ENCODE assay signal across 9 mouse cellular contexts in the genomic region with DNA sequence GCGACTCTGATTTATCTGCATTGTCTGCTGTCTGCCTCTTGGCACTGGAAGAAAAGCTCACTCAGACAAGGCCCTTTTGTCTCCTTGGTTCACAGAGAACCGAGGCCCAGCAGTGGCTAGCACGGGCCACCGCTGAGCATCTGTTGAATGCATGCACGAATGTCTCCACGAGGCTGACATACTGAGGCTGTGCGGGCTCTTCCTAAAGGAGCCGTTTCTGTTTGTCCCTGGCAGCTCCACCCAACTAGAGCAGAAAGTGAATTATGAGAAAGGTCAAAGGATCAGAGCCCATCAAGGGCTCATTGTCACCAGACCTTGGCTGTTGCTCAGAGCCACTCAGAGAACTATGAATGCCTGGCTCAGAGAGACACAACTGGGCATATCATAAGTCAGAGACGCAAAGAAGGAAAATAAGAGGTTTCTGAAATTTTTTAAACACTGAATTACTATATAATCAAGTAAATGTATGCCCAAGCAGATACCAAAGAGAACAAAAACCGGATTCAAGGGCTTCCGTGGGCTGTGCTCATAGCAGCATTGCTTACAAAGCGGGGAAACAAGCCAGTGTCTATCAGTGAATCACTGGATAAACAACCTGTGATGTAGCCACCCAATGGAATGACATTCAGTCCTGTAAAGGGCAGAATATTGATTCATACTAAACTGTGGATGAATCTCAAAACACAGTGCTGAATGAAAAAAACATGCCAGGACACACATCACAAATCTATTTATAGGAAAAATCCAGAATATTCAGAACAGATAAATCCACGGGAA. TPM values are rescaled to one million over a fixed set of nuclear protein-coding genes. Genes with fewer than 3 reads are reported as not detected.
DNase-seq lines count a peak whose midpoint lies in the region; ATAC-seq and TF ChIP-seq lines count a peak whose summit lies in the region.
"Had no signal": no experiment of that assay in that cellular context is flagged by ENCODE, and none has a peak within 500 bp of the region (broad histone marks: within the 10 kb centered on the region; RNA-seq: fewer than 3 reads in every experiment).

No protein-coding gene starts in this region.

- no peaks in the 10 kb centered on the region for H3K9me3 ChIP-seq in heart, postnatal 0 days (replicated peaks; ENCODE audit: control insufficient read depth, low read length)
- no peaks in the 10 kb centered on the region for H3K9me3 ChIP-seq in neural tube, embryonic 14.5 days (ENCODE audit: control insufficient read depth, low read length)
- H3K9me3 ChIP-seq: embryonic facial prominence, embryonic 15.5 days had no signal

- H3K4me2 ChIP-seq in heart, postnatal 0 days (ENCODE audit: low read depth, low read length): no peak overlapping the region
- H3K4me2 ChIP-seq in neural tube, embryonic 14.5 days (ENCODE audit: low read depth, low read length): no peak overlapping the region
- H3K4me2 ChIP-seq: embryonic facial prominence, embryonic 15.5 days had no signal

- peak overlapping the region; percentile 16; the same call in 1 of the 2 replicates for H3K27ac ChIP-seq in heart, postnatal 0 days (ENCODE audit: low read depth)
- peak overlapping the region; percentile 60 for H3K27ac ChIP-seq in neural tube, embryonic 14.5 days (ENCODE audit: low read depth, low read length)
- H3K27ac ChIP-seq: embryonic facial prominence, embryonic 15.5 days had no signal

- TF ChIP-seq CTCF in heart, postnatal 0 days (IDR thresholded peaks at IDR 0.05; ENCODE audit: low read depth): no peak

- TF ChIP-seq EP300 in heart, postnatal 0 days (IDR thresholded peaks at IDR 0.05; ENCODE audit: low read depth): no peak

- H3K4me1 ChIP-seq in heart, postnatal 0 days (ENCODE audit: control insufficient read depth, insufficient read depth): no peaks in the 10 kb centered on the region
- H3K4me1 ChIP-seq in neural tube, embryonic 14.5 days (ENCODE audit: control insufficient read depth, insufficient read depth, low read length): 0 out of 2 replicates have a peak, but pooled peaks cover 5% of the 10 kb centered on the region
- H3K4me1 ChIP-seq: embryonic facial prominence, embryonic 15.5 days had no signal

- ATAC-seq in heart, postnatal 0 days (ENCODE audit: insufficient read depth, low read depth): no peak
- ATAC-seq in neural tube, embryonic 14.5 days (ENCODE audit: low read depth): peak; percentile 88; the same call in 1 of the 2 replicates

- H3K4me3 ChIP-seq in heart, postnatal 0 days (ENCODE audit: low read depth, low read length): no peak overlapping the region
- H3K4me3 ChIP-seq in neural tube, embryonic 14.5 days (ENCODE audit: low read depth, low read length): no peak overlapping the region
- H3K4me3 ChIP-seq: embryonic facial prominence, embryonic 15.5 days had no signal

- H3K36me3 ChIP-seq in heart, postnatal 0 days (replicated peaks; ENCODE audit: control insufficient read depth, insufficient read depth, low read length): no peaks in the 10 kb centered on the region
- H3K36me3 ChIP-seq in neural tube, embryonic 14.5 days (ENCODE audit: control insufficient read depth, insufficient read depth, low read length): no peaks in the 10 kb centered on the region
- H3K36me3 ChIP-seq: embryonic facial prominence, embryonic 15.5 days had no signal

- no peak for DNase-seq in heart, postnatal 0 days (ENCODE audit: low spot score)
- DNase-seq in heart, postnatal 25 days (ENCODE audit: low spot score): no peak
- DNase-seq in embryo, embryonic 10.5 days (ENCODE audit: low spot score): peak; percentile 88
- peak; percentile 37 to 60 for DNase-seq in layer of hippocampus, adult 8-10 months (ENCODE audit: low spot score in 2 of 2)
- no peak for DNase-seq in cerebellum, postnatal 36 days
- DNase-seq in T-cell, adult 2 months (ENCODE audit: low spot score): no peak
- no peak for DNase-seq in gastrocnemius, postnatal 25 days

- 49% methylated on average over 13 of the region's 13 CpGs for WGBS in heart, postnatal 0 days
- 16% methylated on average over 13 of the region's 13 CpGs for WGBS in neural tube, embryonic 14.5 days

- no peaks in the 10 kb centered on the region for H3K27me3 ChIP-seq in heart, postnatal 0 days (ENCODE audit: control insufficient read depth, insufficient read depth, low read length)
- H3K27me3 ChIP-seq in neural tube, embryonic 14.5 days (ENCODE audit: control insufficient read depth, insufficient read depth, low read length): no peaks in the 10 kb centered on the region
- H3K27me3 ChIP-seq: embryonic facial prominence, embryonic 15.5 days had no signal

- no peak overlapping the region for H3K9ac ChIP-seq in heart, postnatal 0 days (replicated peaks; ENCODE audit: low read depth, low read length)
- no peak overlapping the region for H3K9ac ChIP-seq in neural tube, embryonic 14.5 days (replicated peaks; ENCODE audit: low read depth, low read length)
- H3K9ac ChIP-seq: embryonic facial prominence, embryonic 15.5 days had no signal

- intact Hi-C loops in heart, postnatal 25 days (cut with DNase I): no loop called here

RNA-seq across cellular contexts. Expression of a gene that starts 13.7 kb away (rescaled TPM):
- total RNA-seq in heart, postnatal 0 days (2014; rRNA removed; ENCODE audit: low replicate concordance): 10.0 and 54.2 TPM in 2 replicates
- 21.6 and 22.3 TPM in 2 replicates for polyA plus RNA-seq in heart, postnatal 0 days (2015; fragmentation: Nextera tagmentation; extraction: Ambion mirVana)
- 10 to 100 TPM; 14.3 to 15.5 TPM for total RNA-seq in heart, postnatal 25 days (2021)
- total RNA-seq in layer of hippocampus, adult 8-10 months (2022): 10 to 100 TPM; 16.6 to 28.6 (median 20.2) TPM
- polyA plus RNA-seq in neural tube, embryonic 14.5 days (2014; fragmentation: Nextera tagmentation; extraction: Ambion mirVana): 12.3 and 14.4 TPM in 2 replicates
- 1 to 10 TPM; 3.9 to 4.2 TPM for total RNA-seq in gastrocnemius, postnatal 25 days (2021)

RNA-seq across cellular contexts. Expression of a gene that starts 49.9 kb away (rescaled TPM):
- 2.7 and 4.4 TPM in 2 replicates for total RNA-seq in heart, postnatal 0 days (2014; rRNA removed; ENCODE audit: low replicate concordance)
- 1.6 and 2.2 TPM in 2 replicates for polyA plus RNA-seq in heart, postnatal 0 days (2015; fragmentation: Nextera tagmentation; extraction: Ambion mirVana)
- total RNA-seq in heart, postnatal 25 days (2021): 1 to 10 TPM; 3.2 to 3.9 TPM
- 10 to 100 TPM; 10.3 to 16.4 (median 13.1) TPM for total RNA-seq in layer of hippocampus, adult 8-10 months (2022)
- 3.2 and 5.3 TPM in 2 replicates for polyA plus RNA-seq in neural tube, embryonic 14.5 days (2014; fragmentation: Nextera tagmentation; extraction: Ambion mirVana)
- 1 to 10 TPM; 1.9 TPM for total RNA-seq in gastrocnemius, postnatal 25 days (2021)

Comparison
In these comparisons a context has a peak if more than half of its experiments do, and no peak if none do; other contexts are left out.
1. DNase-seq: peak in embryo, embryonic 10.5 days (single experiment) and layer of hippocampus, adult 8-10 months (2 of 2); none in heart, postnatal 0 days (single experiment), heart, postnatal 25 days (single experiment), cerebellum, postnatal 36 days (0 of 2), T-cell, adult 2 months (single experiment) and gastrocnemius, postnatal 25 days (single experiment).